Mouse (Mus musculus): ENCODE results near the gene 4933430I17Rik. TPM values are rescaled to one million over a fixed set of nuclear protein-coding genes. Genes with fewer than 3 reads are reported as not detected.

The 4933430I17Rik gene
- polyA plus RNA-seq, 1 experiment from 2014 or later, result 0.15 TPM

DNA sequence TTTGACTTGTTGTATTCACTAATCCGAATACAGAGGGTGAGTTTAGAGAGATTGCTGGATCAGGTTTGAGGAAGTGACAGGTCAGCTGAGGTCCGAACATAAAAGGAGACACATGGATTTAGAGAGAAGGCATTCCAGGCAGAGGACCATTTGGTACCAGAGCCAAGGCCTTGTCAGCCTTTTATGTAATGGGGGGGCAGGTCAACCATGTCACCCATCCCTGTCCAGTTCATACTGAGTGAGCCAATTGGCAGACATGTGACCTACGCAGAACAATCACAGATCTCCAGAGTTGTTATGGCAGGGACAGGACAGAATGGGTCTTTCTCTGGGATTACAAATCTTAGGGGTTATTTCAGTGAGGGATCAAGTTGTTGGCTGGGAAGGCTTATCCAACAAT lies 19.2 kb upstream of the 4933430I17Rik start:
- Histone ChIP-seq H3K27ac (replicated peaks) (peak overlapping the region; percentile 68), H3K4me1 (replicated peaks) (peaks cover 81% of the 10 kb centered on the region), H3K27me3 (no peaks in the 10 kb centered on the region), H3K4me3 (replicated peaks) (no peak overlapping the region), H3K9ac (no peak overlapping the region), H3K4me2 (no peak overlapping the region), H3K36me3 (replicated peaks) (peaks cover 41% of the 10 kb centered on the region), H3K9me3 (replicated peaks) (no peaks in the 10 kb centered on the region)
- WGBS (ENCODE audit: insufficient replicate concordance), result 71% methylated on average over 3 of the region's 3 CpGs
- 0 out of 2 replicates have a peak, but pooled peaks have one; percentile 8 for ATAC-seq (ENCODE audit: insufficient read depth)

DNA sequence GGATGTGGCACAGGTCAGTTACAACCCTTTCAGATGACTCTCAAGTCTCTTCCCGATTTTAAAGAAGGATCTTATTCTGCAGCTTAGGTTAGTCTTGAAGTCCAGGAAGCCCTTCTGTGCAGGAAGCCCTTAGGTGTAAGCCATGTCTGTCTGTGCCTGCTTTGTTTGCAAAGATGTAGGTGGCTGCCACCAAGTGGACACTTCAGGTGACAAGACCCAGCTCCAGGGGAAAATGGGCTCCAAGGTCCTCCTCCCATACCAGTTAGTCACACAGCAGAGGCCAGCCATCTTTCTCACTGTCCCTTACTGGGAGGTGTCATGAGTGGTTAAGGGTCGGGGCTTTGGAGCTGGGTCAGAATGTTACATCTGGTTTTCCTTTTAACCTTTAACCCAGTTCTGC lies 18.4 kb upstream of the 4933430I17Rik start:
- no peak overlapping the region for H3K4me2 ChIP-seq
- no peak overlapping the region for H3K4me3 ChIP-seq (replicated peaks)
- ATAC-seq (ENCODE audit: insufficient read depth), result peak; percentile 20; the same call in 1 of the 2 replicates
- 64% methylated on average over 2 of the region's 2 CpGs for WGBS (ENCODE audit: insufficient replicate concordance)
- no peaks in the 10 kb centered on the region for H3K27me3 ChIP-seq
- peak overlapping the region; percentile 68 for H3K27ac ChIP-seq (replicated peaks)
- peaks cover 49% of the 10 kb centered on the region for H3K36me3 ChIP-seq (replicated peaks)
- H3K4me1 ChIP-seq (replicated peaks), result peaks cover 82% of the 10 kb centered on the region
- H3K9me3 ChIP-seq (replicated peaks), result no peaks in the 10 kb centered on the region
- H3K9ac ChIP-seq, result no peak overlapping the region

DNA sequence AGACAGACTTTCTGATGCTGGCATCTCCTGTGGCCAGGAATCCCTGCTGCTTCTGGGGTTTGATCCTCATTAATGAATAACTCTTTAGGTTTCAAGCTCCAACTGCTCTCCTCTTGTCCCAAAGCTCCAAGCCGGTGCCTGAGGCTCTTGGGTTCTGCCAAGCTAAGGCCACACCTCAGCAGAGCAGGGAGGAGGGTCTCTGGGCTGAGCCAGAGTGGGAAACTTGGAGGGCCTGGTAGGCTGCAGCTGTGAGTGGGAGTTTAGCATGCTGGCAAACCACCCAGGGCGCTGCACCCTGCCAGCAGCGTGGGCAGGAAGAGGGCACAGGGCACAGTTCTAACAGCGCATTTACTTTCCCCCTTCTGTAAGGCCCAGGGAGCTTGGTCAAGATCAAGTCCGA lies 16.3 kb upstream of the 4933430I17Rik start:
- WGBS (ENCODE audit: insufficient replicate concordance), result 94% methylated on average over 5 of the region's 5 CpGs
- Histone ChIP-seq H3K27me3 (no peaks in the 10 kb centered on the region), H3K36me3 (replicated peaks) (peaks cover 70% of the 10 kb centered on the region), H3K4me2 (no peak overlapping the region), H3K27ac (replicated peaks) (peak overlapping the region; percentile 65; the same call in 1 of the 2 replicates), H3K9ac (0 out of 2 replicates have a peak overlapping the region, but pooled peaks have one; percentile 8), H3K9me3 (replicated peaks) (no peaks in the 10 kb centered on the region), H3K4me1 (replicated peaks) (peaks cover 84% of the 10 kb centered on the region), H3K4me3 (replicated peaks) (no peak overlapping the region)
- no peak for ATAC-seq (ENCODE audit: insufficient read depth)

DNA sequence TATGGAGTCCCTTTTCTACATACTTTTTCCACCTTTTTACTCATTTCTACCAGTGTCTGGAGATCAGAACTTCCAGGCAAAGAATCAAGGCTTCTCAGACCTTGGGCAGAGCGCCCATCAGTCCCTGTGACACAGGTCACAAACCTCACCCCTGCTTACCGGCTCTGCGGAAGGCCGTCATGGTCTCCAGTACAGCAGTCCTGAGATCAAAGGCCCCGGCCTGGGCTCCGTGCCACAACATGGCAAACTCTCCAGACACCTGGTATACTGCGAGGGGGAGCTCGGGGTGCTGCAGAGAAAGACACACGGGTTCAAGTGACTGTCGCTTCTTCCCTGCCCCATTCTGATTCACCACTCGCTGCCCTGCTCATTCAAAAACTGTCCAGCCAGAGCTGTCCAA lies 15.2 kb upstream of the 4933430I17Rik start:
- H3K4me2 ChIP-seq, result no peak overlapping the region; the same call in 1 of the 2 replicates
- no peaks in the 10 kb centered on the region for H3K27me3 ChIP-seq
- WGBS (ENCODE audit: insufficient replicate concordance), result 91% methylated on average over 11 of the region's 11 CpGs
- H3K4me3 ChIP-seq (replicated peaks), result no peak overlapping the region
- peaks cover 79% of the 10 kb centered on the region for H3K36me3 ChIP-seq (replicated peaks)
- H3K9me3 ChIP-seq (replicated peaks), result no peaks in the 10 kb centered on the region
- peaks cover 90% of the 10 kb centered on the region for H3K4me1 ChIP-seq (replicated peaks)
- H3K9ac ChIP-seq, result no peak overlapping the region
- ATAC-seq (ENCODE audit: insufficient read depth), result no peak
- H3K27ac ChIP-seq (replicated peaks), result peak overlapping the region; percentile 65

DNA sequence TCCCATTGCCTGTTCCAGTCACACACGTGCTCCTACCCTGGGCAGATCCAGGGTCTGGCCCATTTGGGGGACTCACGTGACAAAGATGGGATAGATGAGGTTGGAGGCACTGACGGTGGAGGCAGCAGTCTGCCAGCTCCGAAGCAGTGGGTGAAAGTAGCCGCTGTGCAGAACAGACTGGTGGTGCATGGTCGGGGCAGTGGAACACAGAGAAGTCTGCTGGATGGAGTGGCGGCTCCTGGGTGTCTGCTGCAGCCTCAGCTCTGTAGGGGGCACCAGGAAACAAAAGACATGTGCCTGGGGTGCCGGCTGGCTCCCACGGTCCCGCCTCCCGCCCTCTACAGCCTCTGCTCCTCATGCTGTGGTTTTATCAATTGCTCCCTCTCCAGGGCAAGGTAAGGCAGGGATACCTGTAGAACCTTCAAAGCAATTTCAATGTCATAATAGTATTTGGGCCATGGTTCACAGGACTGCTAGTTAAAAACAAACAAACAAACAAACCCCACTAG lies 11.1 kb upstream of the 4933430I17Rik start:
- no peaks in the 10 kb centered on the region for H3K9me3 ChIP-seq (replicated peaks)
- ATAC-seq (ENCODE audit: insufficient read depth), result no peak
- H3K9ac ChIP-seq, result peak overlapping the region; percentile 44; the same call in 1 of the 2 replicates
- peak overlapping the region; percentile 65 for H3K27ac ChIP-seq (replicated peaks)
- WGBS (ENCODE audit: insufficient replicate concordance), result 58% methylated on average over 11 of the region's 11 CpGs
- peak overlapping the region; percentile 90 for H3K4me2 ChIP-seq
- H3K4me3 ChIP-seq (replicated peaks), result peak overlapping the region; percentile 79
- peaks cover 87% of the 10 kb centered on the region for H3K4me1 ChIP-seq (replicated peaks)
- no peaks in the 10 kb centered on the region for H3K27me3 ChIP-seq
- H3K36me3 ChIP-seq (replicated peaks), result peaks cover 64% of the 10 kb centered on the region

DNA sequence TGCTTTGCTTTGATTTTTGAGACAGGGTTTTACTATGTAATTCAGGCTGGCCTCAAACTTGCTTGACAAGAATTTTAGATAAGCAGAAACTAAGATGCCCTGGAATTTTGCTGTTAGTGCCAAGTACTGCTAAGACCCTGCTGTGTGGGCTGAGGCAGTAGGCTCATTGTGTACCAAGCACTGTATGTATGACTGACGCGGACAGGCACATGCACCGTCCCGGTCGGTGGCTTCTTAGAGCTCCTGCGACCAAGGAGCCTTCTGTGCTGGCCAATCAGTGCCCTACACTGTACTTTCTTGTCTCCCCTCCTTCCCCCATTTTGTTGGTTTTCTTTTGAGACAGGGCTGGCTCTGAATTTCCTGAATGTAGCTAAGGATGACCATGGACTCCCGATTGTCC lies 10.2 kb upstream of the 4933430I17Rik start:
- H3K4me2 ChIP-seq, result peak overlapping the region; percentile 90
- WGBS (ENCODE audit: insufficient replicate concordance), result 48% methylated on average over 7 of the region's 7 CpGs
- peaks cover 54% of the 10 kb centered on the region for H3K36me3 ChIP-seq (replicated peaks)
- H3K9ac ChIP-seq, result peak overlapping the region; percentile 91
- no peaks in the 10 kb centered on the region for H3K27me3 ChIP-seq
- H3K27ac ChIP-seq (replicated peaks), result peak overlapping the region; percentile 99
- no peak for ATAC-seq (ENCODE audit: insufficient read depth)
- no peaks in the 10 kb centered on the region for H3K9me3 ChIP-seq (replicated peaks)
- peaks cover 79% of the 10 kb centered on the region for H3K4me1 ChIP-seq (replicated peaks)
- peak overlapping the region; percentile 79 for H3K4me3 ChIP-seq (replicated peaks)

DNA sequence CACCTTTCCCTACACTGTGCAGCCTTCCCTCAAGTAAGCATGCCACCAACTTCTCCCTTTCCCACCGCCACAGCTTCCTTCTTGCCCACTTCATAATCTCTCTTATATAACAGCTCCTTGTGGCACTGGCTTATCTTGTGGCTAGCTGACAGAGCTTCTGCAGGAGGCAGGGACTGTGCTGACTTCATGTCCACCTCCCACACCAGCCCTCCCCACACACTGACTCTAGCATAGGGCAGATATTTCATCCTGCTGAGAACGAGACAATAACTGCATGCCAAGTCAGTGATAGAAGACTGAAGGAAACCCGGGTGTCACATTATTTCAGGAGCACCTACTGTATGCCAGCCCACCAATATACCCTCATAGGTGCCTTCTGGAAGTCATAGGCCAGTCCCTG lies 9.7 kb upstream of the 4933430I17Rik start:
- H3K27ac ChIP-seq (replicated peaks), result peak overlapping the region; percentile 99
- peak overlapping the region; percentile 91 for H3K9ac ChIP-seq
- peak overlapping the region; percentile 79 for H3K4me3 ChIP-seq (replicated peaks)
- H3K9me3 ChIP-seq (replicated peaks), result no peaks in the 10 kb centered on the region
- peaks cover 49% of the 10 kb centered on the region for H3K36me3 ChIP-seq (replicated peaks)
- peak; percentile 9; the same call in 1 of the 2 replicates for ATAC-seq (ENCODE audit: insufficient read depth)
- H3K4me1 ChIP-seq (replicated peaks), result peaks cover 79% of the 10 kb centered on the region
- H3K27me3 ChIP-seq, result no peaks in the 10 kb centered on the region
- WGBS (ENCODE audit: insufficient replicate concordance), result 8% methylated on average over 3 of the region's 3 CpGs
- peak overlapping the region; percentile 90 for H3K4me2 ChIP-seq

DNA sequence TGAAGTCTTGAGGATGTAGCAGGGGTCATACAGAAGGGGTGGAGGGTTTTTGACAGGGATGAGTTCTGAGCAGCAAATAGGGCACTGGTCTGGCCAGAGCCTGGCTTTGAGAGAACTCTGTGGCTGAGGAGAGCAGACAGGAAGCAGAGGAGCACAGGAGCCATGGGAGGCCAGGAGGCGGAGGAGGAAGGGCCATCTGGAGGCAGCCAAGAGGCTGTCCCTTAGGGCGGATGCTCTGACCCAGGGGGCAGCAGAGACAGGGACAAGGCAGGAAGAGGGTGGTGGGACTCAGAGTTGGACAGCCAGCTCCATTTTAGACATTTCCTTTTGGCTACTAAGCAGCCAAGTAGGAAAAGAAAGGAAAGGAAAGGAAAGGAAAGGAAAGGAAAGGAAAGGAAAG lies 9.1 kb upstream of the 4933430I17Rik start:
- 19% methylated on average over 2 of the region's 2 CpGs for WGBS (ENCODE audit: insufficient replicate concordance)
- Histone ChIP-seq H3K4me2 (peak overlapping the region; percentile 90), H3K9me3 (replicated peaks) (no peaks in the 10 kb centered on the region), H3K27me3 (no peaks in the 10 kb centered on the region), H3K36me3 (replicated peaks) (peaks cover 43% of the 10 kb centered on the region), H3K27ac (replicated peaks) (peak overlapping the region; percentile 99), H3K9ac (peak overlapping the region; percentile 91), H3K4me1 (replicated peaks) (peaks cover 79% of the 10 kb centered on the region), H3K4me3 (replicated peaks) (peak overlapping the region; percentile 79)
- peak; percentile 41 for ATAC-seq (ENCODE audit: insufficient read depth)

DNA sequence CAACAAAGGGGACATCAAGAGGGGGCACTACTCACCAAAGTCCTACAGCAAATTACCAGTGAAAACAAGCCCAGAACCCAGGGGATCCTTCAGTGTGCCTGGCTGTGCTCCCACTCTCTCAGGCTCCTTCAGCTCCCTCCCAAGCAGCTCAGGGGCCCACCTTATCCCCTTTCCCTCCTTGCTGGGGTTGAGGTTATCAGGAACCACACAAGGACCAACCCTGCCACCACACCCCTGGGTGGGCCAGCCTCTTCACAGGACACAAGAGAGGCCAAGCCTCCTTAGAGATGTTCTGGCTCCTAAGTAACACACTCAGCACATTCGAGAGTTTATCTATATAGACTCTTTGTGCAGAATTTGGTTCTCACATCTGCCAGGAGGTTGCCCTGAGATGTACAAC lies 8.6 kb upstream of the 4933430I17Rik start:
- ATAC-seq (ENCODE audit: insufficient read depth), result peak; percentile 90
- H3K36me3 ChIP-seq (replicated peaks), result peaks cover 40% of the 10 kb centered on the region
- peaks cover 77% of the 10 kb centered on the region for H3K4me1 ChIP-seq (replicated peaks)
- H3K9ac ChIP-seq, result peak overlapping the region; percentile 91
- peak overlapping the region; percentile 90 for H3K4me2 ChIP-seq
- H3K27ac ChIP-seq (replicated peaks), result peak overlapping the region; percentile 99
- WGBS (ENCODE audit: insufficient replicate concordance), result 3% methylated on average over 1 of the region's 1 CpGs
- no peaks in the 10 kb centered on the region for H3K9me3 ChIP-seq (replicated peaks)
- no peaks in the 10 kb centered on the region for H3K27me3 ChIP-seq
- H3K4me3 ChIP-seq (replicated peaks), result peak overlapping the region; percentile 79

DNA sequence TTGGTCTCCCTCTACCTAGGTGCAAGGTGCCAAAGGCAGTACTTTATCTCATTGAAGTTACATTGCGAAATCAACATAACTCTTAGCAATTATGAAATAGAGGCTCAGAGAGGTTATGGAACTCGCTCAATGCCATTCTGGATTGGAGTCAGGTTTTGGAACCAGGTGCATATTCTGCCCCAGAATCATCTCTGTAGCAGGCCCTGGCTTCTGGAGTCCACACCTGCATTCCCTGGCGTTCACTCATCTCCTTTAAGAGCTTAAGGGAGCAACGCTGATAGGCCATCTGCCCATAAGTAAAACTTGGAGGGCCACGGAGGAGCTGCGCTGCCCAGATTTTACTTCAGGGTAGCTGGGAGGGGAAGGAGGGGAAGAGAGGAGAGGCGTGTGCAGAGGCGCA lies 8.1 kb upstream of the 4933430I17Rik start:
- H3K4me2 ChIP-seq, result peak overlapping the region; percentile 90
- peak overlapping the region; percentile 99 for H3K27ac ChIP-seq (replicated peaks)
- peak; percentile 37 for ATAC-seq (ENCODE audit: insufficient read depth)
- WGBS (ENCODE audit: insufficient replicate concordance), result 13% methylated on average over 8 of the region's 8 CpGs
- no peaks in the 10 kb centered on the region for H3K9me3 ChIP-seq (replicated peaks)
- peak overlapping the region; percentile 79 for H3K4me3 ChIP-seq (replicated peaks)
- H3K9ac ChIP-seq, result peak overlapping the region; percentile 91
- peaks cover 40% of the 10 kb centered on the region for H3K36me3 ChIP-seq (replicated peaks)
- no peaks in the 10 kb centered on the region for H3K27me3 ChIP-seq
- peaks cover 77% of the 10 kb centered on the region for H3K4me1 ChIP-seq (replicated peaks)

DNA sequence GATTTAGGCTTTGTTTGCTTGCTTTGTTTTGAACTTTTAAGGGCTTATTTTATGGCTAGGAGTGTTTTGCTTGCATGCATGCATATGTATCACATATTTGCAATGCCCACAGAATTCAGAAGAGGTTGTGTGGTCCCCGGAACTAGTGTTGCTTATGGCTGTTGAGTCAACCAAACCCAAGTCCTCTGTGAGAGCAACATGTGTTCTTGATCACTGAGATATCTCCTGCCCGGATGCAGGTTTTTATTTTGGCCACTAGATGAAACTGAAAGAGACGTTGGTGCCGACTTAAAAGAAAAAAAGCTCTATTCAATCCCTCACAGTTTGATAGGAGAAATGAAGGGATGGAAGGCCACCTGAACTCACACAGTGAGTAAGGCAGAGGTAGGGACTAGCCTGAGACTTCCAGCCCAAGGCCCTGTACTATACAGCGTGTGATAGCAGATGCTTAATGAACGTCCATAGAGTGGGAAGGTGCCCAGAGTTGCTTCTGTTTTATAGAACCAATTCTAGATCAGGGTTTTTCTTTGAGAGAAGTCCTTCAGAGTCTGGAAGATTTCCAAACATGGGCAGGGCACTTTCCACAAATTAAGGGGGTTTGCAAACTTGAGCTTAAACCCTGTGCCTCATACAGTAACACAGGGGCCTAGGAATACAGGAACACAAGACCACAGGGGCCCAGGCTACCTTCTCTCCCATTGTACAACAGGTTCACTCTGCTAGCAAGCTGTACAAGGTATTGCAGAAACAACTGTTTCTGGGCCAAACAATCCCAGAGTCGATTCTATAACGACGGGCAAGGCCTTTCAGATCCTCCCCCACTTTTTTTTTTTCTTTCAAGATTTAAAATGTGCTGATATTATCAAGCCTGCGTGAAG lies 7.4 kb upstream of the 4933430I17Rik start:
- H3K4me1 ChIP-seq (replicated peaks), result peaks cover 73% of the 10 kb centered on the region
- WGBS (ENCODE audit: insufficient replicate concordance), result 29% methylated on average over 10 of the region's 10 CpGs

More for the DNA sequence above, 7.4 kb upstream of the 4933430I17Rik start:
- Histone ChIP-seq H3K9ac (peak overlapping the region; percentile 91), H3K4me3 (replicated peaks) (peak overlapping the region; percentile 79), H3K4me2 (peak overlapping the region; percentile 90), H3K27me3 (no peaks in the 10 kb centered on the region), H3K27ac (replicated peaks) (peak overlapping the region; percentile 99), H3K9me3 (replicated peaks) (no peaks in the 10 kb centered on the region), H3K36me3 (replicated peaks) (peaks cover 40% of the 10 kb centered on the region)
- no peak for ATAC-seq (ENCODE audit: insufficient read depth)
